Mouse (Mus musculus) lung, postnatal 0 days (tissue): ENCODE data around the gene Tox4.

Experiments used
- CTCF ChIP-seq: IDR thresholded peaks from 2 replicates; pipeline ENCODE4 v1.5.1; 2016; ENCODE audit warnings: antibody characterized with exemption, mild to moderate bottlenecking
- EP300 ChIP-seq: IDR thresholded peaks from 2 replicates; pipeline ENCODE4 v1.6.1; 2016; ENCODE audit warnings: antibody characterized with exemption, mild to moderate bottlenecking, control low read depth

GRCm38 (mm10) chr14:52295558-52296264 is 16.8 kb downstream of the Tox4 start:
- TF ChIP-seq CTCF (peak; percentile 72), EP300 (no peak)
